Mouse (Mus musculus) brain, adult 2 months (tissue): ENCODE data around the gene Gm20605.

Experiments used
- DNase-seq: peaks from one replicate; pipeline ENCODE4 v3.0.0; 2011; ENCODE audit warnings: low read depth, low spot score

Gene Gm20605

GRCm38 (mm10) chr5:137686127-137686790 lies 57.3 kb downstream of the Gm20605 start:
- peak; percentile 67 for DNase-seq

GRCm38 (mm10) chr5:137689974-137690373 lies 61.0 kb downstream of the Gm20605 start:
- DNase-seq, result no peak

GRCm38 (mm10) chr5:137690531-137690930 lies 61.6 kb downstream of the Gm20605 start:
- DNase-seq, result no peak

GRCm38 (mm10) chr5:137691881-137692280 lies 62.9 kb downstream of the Gm20605 start:
- DNase-seq, result no peak
